Mouse (Mus musculus) cerebellum, adult 11 months (tissue): ENCODE results near the gene Spag5.
A peak's percentile ranks its signal among the peaks of the same experiment; 100 is the strongest.

Experiments used
- DNase-seq: peaks from one replicate; pipeline ENCODE4 v3.0.0; 2022

Spag5 gene

GRCm38 (mm10) chr11:78324000-78324785 is 22.9 kb downstream of the Spag5 start:
- DNase-seq: peak; percentile 55

GRCm38 (mm10) chr11:78324965-78325364 is 23.6 kb downstream of the Spag5 start:
- DNase-seq: no peak

GRCm38 (mm10) chr11:78327215-78327614 is 25.9 kb downstream of the Spag5 start:
- DNase-seq: no peak

GRCm38 (mm10) chr11:78327634-78328511 is 26.5 kb downstream of the Spag5 start, which contains the start of gene Pigs:
Gene Pigs, plus strand, starts transcription at chr11:78328415.
- DNase-seq: peak; percentile 97

GRCm38 (mm10) chr11:78328512-78329056 is 27.3 kb downstream of the Spag5 start:
- no peak for DNase-seq

GRCm38 (mm10) chr11:78332676-78333075 is 31.3 kb downstream of the Spag5 start:
- no peak for DNase-seq

GRCm38 (mm10) chr11:78333992-78334391 is 32.7 kb downstream of the Spag5 start:
- DNase-seq: no peak

GRCm38 (mm10) chr11:78337040-78337439 is 35.7 kb downstream of the Spag5 start:
- no peak for DNase-seq

- no peak for DNase-seq
Measured at GRCm38 (mm10) chr11:78341702-78342101, 40.4 kb downstream of the Spag5 start.

GRCm38 (mm10) chr11:78343381-78344327 is 42.3 kb downstream of the Spag5 start, which contains the start of gene Unc119:
Gene Unc119, plus strand, starts transcription at chr11:78343482.
- DNase-seq: peak; percentile 73

GRCm38 (mm10) chr11:78344328-78344889 is 43.1 kb downstream of the Spag5 start:
- no peak for DNase-seq

- DNase-seq: no peak
Measured at GRCm38 (mm10) chr11:78344890-78345715, 43.8 kb downstream of the Spag5 start.

- DNase-seq: no peak
Measured at GRCm38 (mm10) chr11:78345801-78346200, 44.5 kb downstream of the Spag5 start.

- DNase-seq: no peak
Measured at GRCm38 (mm10) chr11:78346326-78347069, 45.2 kb downstream of the Spag5 start.

- DNase-seq: peak; percentile 76
Measured at GRCm38 (mm10) chr11:78347070-78347754, 45.9 kb downstream of the Spag5 start.

GRCm38 (mm10) chr11:78347908-78348307 is 46.6 kb downstream of the Spag5 start:
- DNase-seq: no peak

- no peak for DNase-seq
Measured at GRCm38 (mm10) chr11:78348474-78348873, 47.1 kb downstream of the Spag5 start.

GRCm38 (mm10) chr11:78349441-78350358 is 48.4 kb downstream of the Spag5 start:
- DNase-seq: no peak
